Mouse (Mus musculus) ES-Bruce4 (cell line): ENCODE results near the gene Sds.

ENCODE experiments used
- CTCF ChIP-seq: IDR thresholded peaks from one replicate; pipeline ENCODE4 v1.8.1; 2011; ENCODE audit warnings: low read depth, low read length
- POLR2A ChIP-seq: IDR thresholded peaks from one replicate; pipeline ENCODE4 v1.8.1; 2011; ENCODE audit warnings: low read length; ENCODE audit not compliant: insufficient read depth

DNA sequence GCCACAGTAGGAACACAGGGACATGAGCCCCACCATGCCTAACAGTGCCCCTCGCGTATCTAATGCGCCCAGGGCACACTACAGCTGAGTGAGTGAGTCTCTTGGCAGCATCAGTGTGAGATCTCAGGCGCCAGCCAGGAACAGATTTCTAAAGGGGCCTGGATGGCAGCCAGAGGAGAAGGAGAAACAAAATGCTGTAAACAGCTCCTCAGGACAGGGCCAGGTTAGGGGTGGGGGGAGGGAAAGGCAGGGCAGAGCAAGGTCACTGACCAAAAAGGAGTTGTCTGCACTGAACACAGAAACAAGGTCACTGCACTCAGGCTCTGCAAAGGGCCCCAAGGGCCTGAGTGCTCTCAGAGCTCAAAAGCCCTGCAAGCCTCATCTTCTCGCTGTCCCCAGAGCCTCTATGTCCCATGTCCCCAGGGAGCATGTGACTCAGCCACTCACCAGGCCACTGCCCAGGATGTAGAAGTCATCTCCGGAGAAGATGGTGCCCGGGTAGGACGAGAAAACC lies 14.4 kb downstream of the Sds start:
- TF ChIP-seq CTCF (no peak), POLR2A (no peak)
